Mouse (Mus musculus): ENCODE results near the gene Mtmr12. TPM values are rescaled to one million over a fixed set of nuclear protein-coding genes. Genes with fewer than 3 reads are reported as not detected.
A peak's percentile ranks its signal among the peaks of the same experiment; 100 is the strongest.

The Mtmr12 gene
- polyA plus RNA-seq, 1 experiment from 2014 or later = 15.0 TPM

DNA sequence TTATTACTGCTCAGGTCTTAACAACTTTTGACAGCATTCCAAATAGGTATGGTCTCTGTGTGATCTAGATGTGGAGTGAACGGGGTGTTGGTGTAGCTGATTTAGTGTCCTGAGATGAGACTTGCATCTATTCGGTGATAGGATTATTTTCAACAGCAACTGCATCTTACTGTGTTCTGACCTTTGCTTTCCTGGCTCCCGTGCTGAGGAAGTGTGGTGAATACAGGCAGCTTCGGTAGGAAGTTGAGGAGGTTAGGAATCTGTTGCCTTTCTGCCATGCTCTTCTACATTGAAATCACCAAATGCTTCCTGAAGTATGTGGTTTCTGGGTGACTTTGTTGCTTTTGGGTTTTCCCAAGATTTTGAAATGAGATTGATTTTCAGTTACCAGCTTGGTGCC is 22.5 kb downstream of the Mtmr12 start:
- no peak for ATAC-seq (ENCODE audit: insufficient number of reproducible peaks, low FRiP score, low TSS enrichment, low read depth)
- 76% methylated on average over 4 of the region's 4 CpGs for WGBS
- Histone ChIP-seq H3K9me3 (no peaks in the 10 kb centered on the region), H3K9ac (no peak overlapping the region), H3K36me3 (peaks cover 11% of the 10 kb centered on the region; the same call in 1 of the 2 replicates), H3K27me3 (no peaks in the 10 kb centered on the region), H3K4me2 (no peak overlapping the region), H3K27ac (no peak overlapping the region), H3K4me3 (no peak overlapping the region), H3K4me1 (peaks cover 13% of the 10 kb centered on the region)

DNA sequence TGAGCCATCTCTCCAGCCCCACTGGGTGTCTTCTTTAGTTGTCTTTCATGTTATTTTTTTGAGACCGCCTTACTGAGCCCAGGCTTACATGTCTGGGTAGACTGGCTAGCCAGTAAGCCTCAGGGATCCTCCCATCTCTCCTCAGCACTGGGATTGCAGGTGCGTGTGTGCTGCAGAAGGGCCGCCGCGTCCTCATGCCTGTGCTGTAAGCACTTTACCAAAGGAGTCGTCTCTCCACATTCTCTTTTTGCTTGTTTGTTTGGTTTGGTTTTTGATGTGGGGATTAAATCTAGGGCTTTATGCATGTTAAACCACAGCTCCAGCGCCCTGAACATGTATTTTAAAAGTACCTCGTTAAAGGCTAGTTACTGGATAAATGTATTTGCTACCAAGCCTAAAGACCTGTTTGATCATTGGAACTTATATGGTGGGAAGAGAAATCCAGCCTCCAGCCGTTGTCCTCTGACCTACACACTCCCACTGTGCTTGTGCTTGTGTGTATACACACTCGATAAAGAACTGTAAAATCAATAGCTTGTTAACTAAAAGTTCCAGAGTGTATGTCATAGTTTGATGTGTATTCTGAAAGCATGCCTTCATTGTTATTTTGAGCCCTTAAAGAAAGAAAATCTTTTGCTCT is 24.9 kb downstream of the Mtmr12 start:
- no peak overlapping the region for H3K4me3 ChIP-seq
- H3K9me3 ChIP-seq = no peaks in the 10 kb centered on the region
- H3K27ac ChIP-seq = no peak overlapping the region
- H3K36me3 ChIP-seq = peaks cover 32% of the 10 kb centered on the region
- no peak for ATAC-seq (ENCODE audit: insufficient number of reproducible peaks, low FRiP score, low TSS enrichment, low read depth)
- H3K4me1 ChIP-seq = peaks cover 11% of the 10 kb centered on the region
- no peak overlapping the region for H3K9ac ChIP-seq
- no peak overlapping the region for H3K4me2 ChIP-seq
- 59% methylated on average over 10 of the region's 10 CpGs for WGBS
- no peaks in the 10 kb centered on the region for H3K27me3 ChIP-seq

DNA sequence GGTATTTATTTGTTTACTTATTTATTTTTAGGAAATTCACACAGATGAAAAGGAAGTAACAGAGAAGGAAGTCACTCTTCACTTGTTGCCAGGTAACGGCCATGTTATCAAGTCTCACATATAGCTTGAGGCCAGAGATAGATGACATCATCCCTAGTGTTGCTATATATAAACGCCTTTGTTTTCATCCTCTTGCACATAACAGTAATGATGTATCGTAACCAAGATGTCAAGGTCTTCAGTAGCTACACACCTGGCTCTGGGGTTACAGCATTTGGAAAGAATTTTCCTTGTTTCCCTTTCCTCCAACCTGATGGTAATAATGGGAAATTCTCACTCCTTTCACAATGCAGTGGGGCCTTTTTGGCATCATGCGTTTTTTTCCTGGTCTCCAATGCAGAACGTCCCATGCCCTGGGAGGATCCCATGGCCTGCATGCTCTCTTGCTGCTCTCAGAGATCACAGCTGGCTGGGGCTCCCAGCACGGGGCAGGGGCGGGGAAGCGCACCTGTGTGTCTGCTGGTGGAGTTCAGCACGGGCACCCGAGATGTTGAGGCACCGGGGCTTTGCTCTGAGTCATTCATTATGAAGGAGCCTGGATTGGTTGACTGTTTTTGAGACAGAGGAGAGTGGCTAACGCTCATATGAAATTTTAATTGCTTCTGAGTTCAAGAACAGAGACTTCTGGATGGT is 25.6 kb downstream of the Mtmr12 start:
- Histone ChIP-seq H3K9ac (no peak overlapping the region), H3K27ac (peak overlapping the region; percentile 62; the same call in 1 of the 2 replicates), H3K4me3 (no peak overlapping the region), H3K9me3 (no peaks in the 10 kb centered on the region), H3K36me3 (peaks cover 32% of the 10 kb centered on the region), H3K4me1 (peaks cover 11% of the 10 kb centered on the region), H3K27me3 (no peaks in the 10 kb centered on the region), H3K4me2 (no peak overlapping the region)
- no peak for ATAC-seq (ENCODE audit: insufficient number of reproducible peaks, low FRiP score, low TSS enrichment, low read depth)
- WGBS = 35% methylated on average over 12 of the region's 12 CpGs

DNA sequence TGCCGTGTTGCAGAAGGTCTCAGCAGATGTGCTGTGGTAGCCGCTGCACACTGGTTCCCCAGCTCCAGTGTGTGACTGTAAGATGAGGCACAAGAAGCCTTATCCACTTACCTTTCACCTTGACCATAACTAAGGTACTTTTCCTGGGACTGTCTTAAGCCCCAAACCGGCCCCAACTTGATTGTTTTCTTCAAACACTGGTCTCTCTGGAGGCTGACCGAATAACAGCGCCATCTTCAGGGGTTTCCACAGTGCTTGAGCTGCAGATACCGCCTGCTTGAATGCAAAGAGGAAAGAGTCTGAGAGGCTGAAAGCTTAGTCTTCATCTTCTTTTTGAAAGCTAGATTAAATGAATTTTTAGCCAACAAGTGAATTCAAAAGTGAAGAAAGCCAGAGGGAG is 26.6 kb downstream of the Mtmr12 start:
- H3K4me2 ChIP-seq = no peak overlapping the region
- H3K4me3 ChIP-seq = no peak overlapping the region
- peaks cover 39% of the 10 kb centered on the region for H3K36me3 ChIP-seq
- H3K27me3 ChIP-seq = no peaks in the 10 kb centered on the region
- H3K27ac ChIP-seq = no peak overlapping the region
- no peak overlapping the region for H3K9ac ChIP-seq
- no peaks in the 10 kb centered on the region for H3K9me3 ChIP-seq
- peaks cover 11% of the 10 kb centered on the region for H3K4me1 ChIP-seq
- 86% methylated on average over 6 of the region's 6 CpGs for WGBS
- no peak for ATAC-seq (ENCODE audit: insufficient number of reproducible peaks, low FRiP score, low TSS enrichment, low read depth)

DNA sequence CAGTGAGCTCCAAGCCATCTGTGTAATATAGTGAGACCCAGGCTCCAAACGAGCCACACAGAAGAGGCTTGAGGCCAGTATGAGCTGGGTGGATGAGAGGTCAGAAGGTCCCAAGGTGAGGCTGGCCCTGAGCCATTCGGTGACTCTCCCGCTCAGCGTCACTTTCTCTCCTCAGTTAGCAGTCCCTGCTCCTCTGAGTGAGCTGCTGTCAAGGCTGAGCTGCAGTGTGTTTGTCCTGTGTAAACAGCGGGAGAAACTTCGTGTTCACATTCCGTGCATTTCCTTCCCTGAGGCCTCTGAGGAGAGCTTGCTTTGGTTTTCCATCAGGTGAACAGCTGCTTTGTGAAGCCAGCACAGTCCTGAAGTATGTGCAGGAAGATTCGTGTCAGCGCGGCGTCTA is 27.6 kb downstream of the Mtmr12 start:
- ATAC-seq (ENCODE audit: insufficient number of reproducible peaks, low FRiP score, low TSS enrichment, low read depth) = no peak
- H3K9ac ChIP-seq = no peak overlapping the region
- no peaks in the 10 kb centered on the region for H3K27me3 ChIP-seq
- no peak overlapping the region for H3K4me3 ChIP-seq
- WGBS = 62% methylated on average over 11 of the region's 11 CpGs
- peaks cover 46% of the 10 kb centered on the region for H3K36me3 ChIP-seq
- H3K4me2 ChIP-seq = no peak overlapping the region
- H3K27ac ChIP-seq = peak overlapping the region; percentile 30
- no peaks in the 10 kb centered on the region for H3K9me3 ChIP-seq
- peaks cover 11% of the 10 kb centered on the region for H3K4me1 ChIP-seq

DNA sequence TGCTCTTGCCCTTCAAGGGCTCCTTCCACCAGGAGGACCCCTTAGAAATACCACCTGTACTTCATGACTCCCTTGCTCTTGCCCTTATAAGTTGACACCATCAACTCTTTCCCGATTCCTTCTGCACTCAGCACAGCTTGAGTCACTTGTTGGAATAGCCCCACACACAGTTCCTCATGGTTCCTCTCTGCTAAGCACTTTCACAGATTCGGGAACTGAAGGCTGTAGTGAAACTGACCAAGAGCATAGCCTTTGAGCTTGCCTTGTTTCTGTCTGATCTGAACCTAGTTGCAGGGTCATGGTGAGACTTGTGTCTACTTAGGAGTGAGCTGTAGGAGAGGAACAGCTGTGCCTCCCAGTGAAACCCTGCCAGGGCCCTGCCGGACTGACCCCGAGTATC is 28.2 kb downstream of the Mtmr12 start:
- Histone ChIP-seq H3K27me3 (no peaks in the 10 kb centered on the region), H3K9ac (no peak overlapping the region), H3K9me3 (no peaks in the 10 kb centered on the region), H3K36me3 (peaks cover 52% of the 10 kb centered on the region), H3K27ac (peak overlapping the region; percentile 30; the same call in 1 of the 2 replicates), H3K4me3 (no peak overlapping the region), H3K4me1 (peaks cover 11% of the 10 kb centered on the region), H3K4me2 (no peak overlapping the region)
- ATAC-seq (ENCODE audit: insufficient number of reproducible peaks, low FRiP score, low TSS enrichment, low read depth) = no peak
- 76% methylated on average over 4 of the region's 4 CpGs for WGBS

DNA sequence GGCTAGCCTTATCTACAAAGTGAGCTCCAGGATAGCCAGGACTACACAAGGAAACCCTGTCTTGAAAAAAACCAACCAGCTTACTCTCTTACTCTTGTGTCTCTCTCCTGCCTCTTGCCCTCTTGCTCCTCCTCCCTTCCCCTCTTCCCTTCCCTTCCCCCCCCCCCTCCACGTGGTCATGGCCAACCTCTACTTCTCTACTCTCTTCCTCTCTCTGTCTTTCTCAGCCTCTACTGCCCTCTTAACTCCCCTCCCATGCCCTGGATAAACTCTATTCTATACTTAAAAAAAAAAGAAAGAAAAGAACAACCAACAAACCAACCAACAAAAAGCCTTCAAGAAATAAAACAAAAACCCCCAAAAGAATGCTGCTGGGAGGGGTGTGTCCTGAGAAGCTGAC is 30.7 kb downstream of the Mtmr12 start:
- Histone ChIP-seq H3K4me3 (no peak overlapping the region), H3K36me3 (peaks cover 70% of the 10 kb centered on the region), H3K4me2 (no peak overlapping the region), H3K9ac (no peak overlapping the region), H3K27me3 (no peaks in the 10 kb centered on the region), H3K4me1 (peaks cover 8% of the 10 kb centered on the region), H3K27ac (no peak overlapping the region), H3K9me3 (no peaks in the 10 kb centered on the region)
- no peak for ATAC-seq (ENCODE audit: insufficient number of reproducible peaks, low FRiP score, low TSS enrichment, low read depth)
- WGBS = 38% methylated on average over 1 of the region's 1 CpGs

DNA sequence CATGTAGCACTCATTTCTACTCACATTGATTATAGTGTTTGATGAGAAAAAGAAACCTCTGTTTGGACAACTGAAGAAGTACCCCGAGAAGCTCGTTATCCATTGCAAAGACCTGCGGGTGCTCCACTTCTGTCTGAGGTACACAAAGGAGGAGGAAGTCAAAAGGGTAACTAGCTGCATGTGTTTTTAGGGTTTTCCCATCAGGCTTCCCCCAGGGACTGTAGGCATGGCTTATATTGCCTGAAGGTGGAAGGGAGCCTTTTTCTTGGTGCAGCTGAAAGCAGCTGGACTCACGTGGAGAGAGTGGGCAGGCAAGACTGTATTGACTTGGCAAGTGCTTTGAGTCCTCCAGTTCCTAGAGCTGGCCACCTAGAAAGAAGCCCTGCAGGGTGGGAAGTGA is 31.2 kb downstream of the Mtmr12 start:
- Histone ChIP-seq H3K4me1 (peaks cover 7% of the 10 kb centered on the region), H3K27ac (no peak overlapping the region), H3K4me3 (no peak overlapping the region), H3K9me3 (no peaks in the 10 kb centered on the region), H3K36me3 (peaks cover 70% of the 10 kb centered on the region), H3K9ac (no peak overlapping the region), H3K4me2 (no peak overlapping the region), H3K27me3 (no peaks in the 10 kb centered on the region)
- 66% methylated on average over 4 of the region's 4 CpGs for WGBS
- ATAC-seq (ENCODE audit: insufficient number of reproducible peaks, low FRiP score, low TSS enrichment, low read depth) = no peak

DNA sequence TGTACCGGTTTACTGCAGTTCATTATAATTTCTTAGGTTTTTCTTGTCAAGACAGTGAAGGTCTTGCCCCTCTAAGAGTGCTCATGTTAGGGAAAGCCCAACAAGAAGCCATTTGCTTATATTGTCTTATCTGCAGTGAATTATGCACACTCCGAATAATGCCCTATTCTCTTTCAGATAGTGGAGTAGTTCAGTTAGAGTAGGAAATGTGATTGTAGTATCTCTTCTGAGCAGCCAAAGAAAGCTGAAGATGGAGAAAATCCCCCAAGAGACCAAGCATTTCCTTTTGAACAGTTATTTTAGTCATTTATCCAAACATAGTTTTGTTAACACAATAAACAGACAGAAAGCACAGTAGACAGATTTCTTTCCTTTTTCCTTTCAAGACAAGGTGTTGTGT is 32.1 kb downstream of the Mtmr12 start:
- Histone ChIP-seq H3K4me1 (peaks cover 5% of the 10 kb centered on the region), H3K4me2 (no peak overlapping the region), H3K27ac (no peak overlapping the region), H3K9ac (no peak overlapping the region), H3K36me3 (peaks cover 63% of the 10 kb centered on the region), H3K9me3 (no peaks in the 10 kb centered on the region), H3K27me3 (no peaks in the 10 kb centered on the region), H3K4me3 (no peak overlapping the region)
- WGBS = 81% methylated on average over 2 of the region's 2 CpGs
- ATAC-seq (ENCODE audit: insufficient number of reproducible peaks, low FRiP score, low TSS enrichment, low read depth) = no peak

DNA sequence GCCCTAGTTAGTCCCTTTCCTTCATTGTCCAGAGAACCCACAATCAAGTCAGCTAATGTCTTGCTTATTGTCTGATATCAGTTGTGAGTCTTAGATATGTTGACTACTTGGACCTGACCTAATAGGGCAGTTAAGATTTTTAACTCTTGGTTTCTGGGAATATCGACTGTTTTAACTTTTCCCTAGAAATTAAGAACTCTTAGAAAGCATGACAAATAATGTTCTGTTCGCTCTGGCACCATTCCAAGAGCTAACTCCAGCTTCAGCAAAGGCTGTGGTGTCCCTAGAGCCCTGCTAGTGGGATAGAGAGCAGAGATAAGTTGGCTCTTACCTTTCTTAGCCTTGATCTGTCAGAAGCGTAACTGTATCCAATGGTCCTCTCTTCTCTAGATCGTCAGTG is 32.7 kb downstream of the Mtmr12 start:
- Histone ChIP-seq H3K4me1 (no peaks in the 10 kb centered on the region; the same call in 1 of the 2 replicates), H3K9ac (no peak overlapping the region), H3K9me3 (no peaks in the 10 kb centered on the region), H3K27ac (no peak overlapping the region), H3K36me3 (peaks cover 63% of the 10 kb centered on the region), H3K27me3 (no peaks in the 10 kb centered on the region), H3K4me3 (no peak overlapping the region), H3K4me2 (no peak overlapping the region)
- WGBS = 68% methylated on average over 4 of the region's 4 CpGs
- ATAC-seq (ENCODE audit: insufficient number of reproducible peaks, low FRiP score, low TSS enrichment, low read depth) = no peak

DNA sequence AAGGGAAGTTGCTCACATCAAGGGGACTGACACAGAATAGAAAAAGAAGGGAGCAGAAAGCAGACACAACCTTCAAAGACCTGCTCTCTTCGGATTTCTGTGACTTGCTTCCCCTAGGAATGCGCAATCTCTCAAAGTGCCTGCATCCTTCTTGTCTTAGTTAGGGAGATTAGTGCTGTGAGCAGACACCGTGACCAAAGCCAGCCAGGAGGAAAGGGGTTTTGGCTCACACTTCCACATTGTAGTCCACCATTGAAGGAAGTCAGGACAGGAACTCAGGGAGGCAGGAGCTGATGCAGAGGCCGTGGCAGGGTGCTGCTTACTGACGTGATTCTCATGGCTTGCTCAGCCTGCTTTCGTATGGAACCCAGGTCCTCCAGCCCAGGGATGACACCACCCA is 33.5 kb downstream of the Mtmr12 start:
- Histone ChIP-seq H3K9ac (no peak overlapping the region), H3K27ac (no peak overlapping the region), H3K36me3 (peaks cover 56% of the 10 kb centered on the region), H3K27me3 (no peaks in the 10 kb centered on the region), H3K4me3 (no peak overlapping the region), H3K4me1 (no peaks in the 10 kb centered on the region), H3K4me2 (no peak overlapping the region), H3K9me3 (no peaks in the 10 kb centered on the region)
- no peak for ATAC-seq (ENCODE audit: insufficient number of reproducible peaks, low FRiP score, low TSS enrichment, low read depth)
- WGBS = 85% methylated on average over 6 of the region's 6 CpGs

DNA sequence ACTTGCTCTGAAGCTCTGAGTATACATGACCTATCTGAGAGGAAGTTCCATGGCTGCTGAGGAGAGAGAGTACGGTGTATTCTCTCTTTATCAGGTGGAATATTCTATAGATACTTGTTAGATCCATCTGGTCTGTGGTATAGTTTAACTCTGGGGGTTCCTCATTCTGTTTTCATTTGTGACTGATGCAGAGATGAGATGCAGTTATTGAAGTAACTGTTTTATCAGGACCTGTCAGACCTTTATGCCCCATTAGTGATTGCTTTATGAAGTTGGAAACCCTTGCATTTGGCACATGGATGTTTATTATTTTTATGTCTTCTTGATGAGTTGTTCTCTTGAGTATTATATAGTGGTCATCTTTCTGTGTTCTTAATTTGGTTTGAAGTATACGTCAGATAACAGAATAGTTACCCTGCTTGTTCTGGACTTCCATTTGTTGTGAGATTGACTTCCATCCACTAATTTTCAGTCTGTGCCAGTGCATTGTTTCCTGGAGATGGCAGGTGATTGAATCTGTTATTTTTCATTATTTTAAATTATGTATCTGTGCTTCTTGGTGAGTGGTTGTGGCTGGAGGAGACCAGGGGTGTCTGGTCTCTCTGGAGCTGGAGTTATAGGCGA is 36.0 kb downstream of the Mtmr12 start:
- H3K9ac ChIP-seq = no peak overlapping the region
- no peaks in the 10 kb centered on the region for H3K9me3 ChIP-seq
- ATAC-seq (ENCODE audit: insufficient number of reproducible peaks, low FRiP score, low TSS enrichment, low read depth) = no peak
- no peak overlapping the region for H3K27ac ChIP-seq
- H3K4me1 ChIP-seq = no peaks in the 10 kb centered on the region
- no peaks in the 10 kb centered on the region for H3K27me3 ChIP-seq
- no peak overlapping the region for H3K4me2 ChIP-seq
- no peak overlapping the region for H3K4me3 ChIP-seq
- H3K36me3 ChIP-seq = peaks cover 60% of the 10 kb centered on the region
- WGBS = 88% methylated on average over 3 of the region's 3 CpGs
